Mouse (Mus musculus) lung, postnatal 0 days (tissue): ENCODE measurements around the gene Ankrd12. TPM values are rescaled to one million over a fixed set of nuclear protein-coding genes. Genes with fewer than 3 reads are reported as not detected.
"Not testable (repeated sequence)": the region's sequence is repeated elsewhere in the genome, so short reads cannot be mapped to it uniquely, and the experiment has no call there.

Experiments used
- ATAC-seq: fragments of 200-750 bp; cut with Nextera tagmentation; 2 replicates; pipeline ENCODE4 v1.8.0; 2017; ENCODE audit warnings: moderate library complexity
- DNase-seq: peaks from one replicate; pipeline ENCODE4 v3.0.0-alpha.2; 2016; ENCODE audit warnings: low spot score
- H3K27ac ChIP-seq: fragments of 300-500 bp; sonication (generic); 2 replicates; pipeline ENCODE4 v1.5.1; 2014; ENCODE audit warnings: antibody characterized with exemption, mild to moderate bottlenecking, low read length, mixed read lengths
- H3K27me3 ChIP-seq: fragments of 300-500 bp; sonication (generic); replicated peaks from 2 replicates; pipeline ENCODE4 v1.6.1; 2014; ENCODE audit warnings: low read length, mixed read lengths; ENCODE audit not compliant: insufficient read depth
- H3K36me3 ChIP-seq: fragments of 300-500 bp; sonication (generic); 2 replicates; pipeline ENCODE4 v1.6.1; 2014; ENCODE audit warnings: low read length, mixed read lengths; ENCODE audit not compliant: insufficient read depth
- H3K4me1 ChIP-seq: fragments of 300-500 bp; sonication (generic); 2 replicates; pipeline ENCODE4 v1.6.1; 2014; ENCODE audit warnings: antibody characterized with exemption, low read depth, low read length, mixed read lengths; ENCODE audit not compliant: insufficient read depth
- H3K4me2 ChIP-seq: fragments of 300-500 bp; sonication (generic); replicated peaks from 2 replicates; pipeline ENCODE4 v1.6.1; 2014; ENCODE audit warnings: low read depth, mild to moderate bottlenecking, low read length, moderate library complexity, mixed read lengths
- H3K4me3 ChIP-seq: fragments of 300-500 bp; sonication (generic); 2 replicates; pipeline ENCODE4 v1.5.1; 2014; ENCODE audit warnings: low read depth, low read length
- H3K9ac ChIP-seq: fragments of 300-500 bp; sonication (generic); replicated peaks from 2 replicates; pipeline ENCODE4 v1.6.1; 2014; ENCODE audit warnings: low read depth, mild to moderate bottlenecking
- H3K9me3 ChIP-seq: fragments of 300-500 bp; sonication (generic); 2 replicates; pipeline ENCODE4 v1.6.1; 2016; ENCODE audit warnings: low read length, mixed read lengths
- CTCF ChIP-seq: IDR thresholded peaks from 2 replicates; pipeline ENCODE4 v1.5.1; 2016; ENCODE audit warnings: antibody characterized with exemption, mild to moderate bottlenecking
- EP300 ChIP-seq: IDR thresholded peaks from 2 replicates; pipeline ENCODE4 v1.6.1; 2016; ENCODE audit warnings: antibody characterized with exemption, mild to moderate bottlenecking, control low read depth
- WGBS: fragments of 180-500 bp; shearing (Covaris S2); extraction: QIAGEN DNeasy Blood & Tissue Kit; methylation state at CpG from one replicate; pipeline ENCODE4 v1.1.7; 2014; 5-methylcytosine and 5-hydroxymethylcytosine counted together
- polyA plus RNA-seq: library from polyadenylated mRNA; unstranded; fragments of >200 nt; fragmentation: Nextera tagmentation; extraction: Ambion mirVana; gene quantifications from 2 replicates; pipeline ENCODE4 v1.2.1, GENCODE M21; 2015

The Ankrd12 gene
- polyA plus RNA-seq, 1 experiment from 2014 or later: 29.4 TPM

GRCm38 (mm10) chr17:66053349-66053748 lies 23.5 kb downstream of the Ankrd12 start:
- DNase-seq (peak; percentile 57), ATAC-seq (peak; percentile 60; the same call in 1 of the 2 replicates)
- Histone ChIP-seq H3K27ac (no peak overlapping the region), H3K27me3 (no peaks in the 10 kb centered on the region), H3K4me3 (no peak overlapping the region), H3K4me1 (no peaks in the 10 kb centered on the region), H3K4me2 (peak overlapping the region; percentile 22; the same call in 1 of the 2 replicates), H3K9ac (no peak overlapping the region), H3K36me3 (0 out of 2 replicates have a peak, but pooled peaks cover 5% of the 10 kb centered on the region), H3K9me3 (no peaks in the 10 kb centered on the region)
- TF ChIP-seq CTCF (no peak), EP300 (no peak)
- WGBS: 34% methylated on average over 4 of the region's 4 CpGs

- WGBS: 75% methylated on average over 4 of the region's 4 CpGs
- H3K4me1 ChIP-seq: no peaks in the 10 kb centered on the region
- no peaks in the 10 kb centered on the region for H3K27me3 ChIP-seq
- H3K9me3 ChIP-seq: no peaks in the 10 kb centered on the region
- ATAC-seq (no peak), DNase-seq (no peak)
- H3K27ac ChIP-seq: no peak overlapping the region
- no peak overlapping the region for H3K4me3 ChIP-seq
- H3K9ac ChIP-seq: no peak overlapping the region
- 0 out of 2 replicates have a peak, but pooled peaks cover 5% of the 10 kb centered on the region for H3K36me3 ChIP-seq
- TF ChIP-seq CTCF (no peak), EP300 (no peak)
- no peak overlapping the region for H3K4me2 ChIP-seq
These were observed 28.1 kb downstream of the Ankrd12 start for GRCm38 (mm10) chr17:66048795-66049194.

GRCm38 (mm10) chr17:66048199-66048598 lies 28.7 kb downstream of the Ankrd12 start:
- Histone ChIP-seq H3K9me3 (no peaks in the 10 kb centered on the region), H3K27me3 (no peaks in the 10 kb centered on the region), H3K4me1 (no peaks in the 10 kb centered on the region), H3K27ac (no peak overlapping the region), H3K4me3 (no peak overlapping the region), H3K36me3 (0 out of 2 replicates have a peak, but pooled peaks cover 5% of the 10 kb centered on the region), H3K9ac (no peak overlapping the region), H3K4me2 (no peak overlapping the region)
- WGBS: 64% methylated on average over 5 of the region's 5 CpGs
- no peak for ATAC-seq
- TF ChIP-seq EP300 (no peak), CTCF (no peak)
- no peak for DNase-seq

- H3K4me2 ChIP-seq, H3K27ac ChIP-seq, H3K4me1 ChIP-seq, H3K9ac ChIP-seq, ATAC-seq, H3K27me3 ChIP-seq, DNase-seq, H3K36me3 ChIP-seq, H3K4me3 ChIP-seq, H3K9me3 ChIP-seq: not testable (repeated sequence)
- peak; percentile 36 for TF ChIP-seq CTCF
- 84% methylated on average over 4 of the region's 4 CpGs for WGBS
These were observed 33.2 kb downstream of the Ankrd12 start for GRCm38 (mm10) chr17:66043679-66044078.

- no peaks in the 10 kb centered on the region for H3K36me3 ChIP-seq
- H3K27me3 ChIP-seq: no peaks in the 10 kb centered on the region
- no peak for ATAC-seq
- H3K4me2 ChIP-seq: no peak overlapping the region
- no peaks in the 10 kb centered on the region for H3K4me1 ChIP-seq
- no peaks in the 10 kb centered on the region for H3K9me3 ChIP-seq
- H3K27ac ChIP-seq: no peak overlapping the region
- DNase-seq: peak; percentile 8
- no peak overlapping the region for H3K9ac ChIP-seq
- H3K4me3 ChIP-seq: no peak overlapping the region
- 46% methylated on average over 5 of the region's 5 CpGs for WGBS
- TF ChIP-seq EP300 (no peak), CTCF (no peak)
These were observed 35.9 kb downstream of the Ankrd12 start for GRCm38 (mm10) chr17:66041020-66041419.

GRCm38 (mm10) chr17:66033239-66033638 lies 43.6 kb downstream of the Ankrd12 start:
- ATAC-seq (no peak), DNase-seq (no peak)
- Histone ChIP-seq H3K9me3 (no peaks in the 10 kb centered on the region), H3K36me3 (no peaks in the 10 kb centered on the region; the same call in 1 of the 2 replicates), H3K4me2 (no peak overlapping the region), H3K4me1 (no peaks in the 10 kb centered on the region), H3K4me3 (no peak overlapping the region), H3K27ac (no peak overlapping the region), H3K9ac (no peak overlapping the region), H3K27me3 (no peaks in the 10 kb centered on the region)
- WGBS: 92% methylated on average over 5 of the region's 5 CpGs
- no peak for TF ChIP-seq EP300
- no peak for TF ChIP-seq CTCF

- Histone ChIP-seq H3K27ac (no peak overlapping the region), H3K9ac (no peak overlapping the region), H3K27me3 (no peaks in the 10 kb centered on the region), H3K36me3 (peaks cover 3% of the 10 kb centered on the region; the same call in 1 of the 2 replicates), H3K4me2 (no peak overlapping the region), H3K9me3 (no peaks in the 10 kb centered on the region), H3K4me1 (no peaks in the 10 kb centered on the region), H3K4me3 (no peak overlapping the region)
- 92% methylated on average over 5 of the region's 5 CpGs for WGBS
- TF ChIP-seq CTCF (no peak), EP300 (no peak)
- DNase-seq (no peak), ATAC-seq (no peak)
These were observed 44.9 kb downstream of the Ankrd12 start for GRCm38 (mm10) chr17:66031991-66032390.
